Mouse (Mus musculus): ENCODE data around the gene Zc3h10.

DNA sequence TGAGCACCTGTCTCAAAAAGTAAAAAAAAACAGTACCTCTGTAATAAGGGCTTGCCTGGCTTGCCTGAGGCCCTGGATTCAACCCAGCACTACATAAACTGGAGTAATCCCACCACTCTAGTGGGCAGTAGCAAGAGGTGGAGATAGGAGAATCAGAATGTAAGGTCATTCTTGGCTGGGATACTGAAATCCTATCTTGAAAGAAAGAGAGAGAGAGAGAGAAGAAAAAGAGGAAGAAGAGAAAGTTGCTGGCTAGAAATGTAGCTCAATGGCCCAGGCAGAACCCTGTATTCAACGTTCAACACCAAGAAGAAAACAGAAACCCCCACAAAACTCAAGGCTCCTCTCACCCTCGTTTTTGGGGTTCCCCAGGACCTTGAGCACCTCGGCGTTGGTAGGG, 51.7 kb downstream of the Zc3h10 start:
- TF ChIP-seq GATA1 (IDR thresholded peaks at IDR 0.05; ENCODE audit: low read length) = no peak
- no peak for TF ChIP-seq TAL1 (IDR thresholded peaks at IDR 0.05; ENCODE audit: low read length)

Measured in erythroblast, embryonic 14.5 days (primary cell).